Mouse (Mus musculus): Measurements from ENCODE around the gene Mrps23. TPM values are rescaled to one million over a fixed set of nuclear protein-coding genes. Genes with fewer than 3 reads are reported as not detected.

The Mrps23 gene
- polyA plus RNA-seq, 1 experiment, result 74.9 TPM

DNA sequence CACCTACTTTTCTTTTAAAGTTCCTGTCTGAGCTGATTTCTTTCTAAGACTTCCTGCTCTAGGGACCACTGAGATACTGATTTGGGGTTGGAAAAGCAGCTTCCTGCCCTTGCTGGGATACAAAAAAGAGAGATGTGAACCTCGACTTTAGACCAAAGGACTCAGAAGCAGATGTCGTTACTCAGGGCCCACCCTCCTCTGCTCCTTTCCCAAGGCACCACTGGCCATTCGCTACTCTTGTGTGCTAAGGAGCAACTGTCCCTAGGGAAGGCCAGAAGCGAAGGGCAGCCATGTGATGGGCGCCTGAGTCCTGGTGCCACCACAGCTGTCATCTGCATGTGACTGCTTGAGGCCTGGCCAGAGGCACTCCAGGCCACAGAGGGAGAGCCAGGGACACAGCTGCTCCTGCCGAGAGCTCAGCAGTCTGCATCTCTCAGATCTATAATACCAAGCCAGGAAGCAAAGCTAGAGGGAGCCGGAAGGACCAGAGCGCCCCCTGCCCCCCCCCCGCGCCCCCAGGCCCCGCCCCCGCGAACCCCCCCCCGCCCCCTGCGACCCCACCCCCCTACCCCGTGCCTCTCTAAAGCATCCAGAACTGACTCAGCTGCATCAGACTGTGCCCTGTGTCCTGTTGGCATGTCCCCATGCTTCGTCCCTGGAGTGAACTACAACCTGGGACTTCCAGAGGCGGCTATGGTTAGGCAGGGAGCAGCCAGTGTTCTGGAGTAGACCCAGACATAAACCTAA, 48.8 kb downstream of the Mrps23 start:
- TF ChIP-seq CTCF (IDR thresholded peaks at IDR 0.05; ENCODE audit: borderline replicate concordance, extremely low read depth, insufficient read depth, insufficient read length) (no peak), POLR2A (IDR thresholded peaks at IDR 0.05; ENCODE audit: borderline replicate concordance, extremely low read depth, insufficient read depth, insufficient read length, poor library complexity, severe bottlenecking) (no peak)
- DNase-seq (ENCODE audit: low read depth), result peak; percentile 68

- peak; percentile 27 for DNase-seq (ENCODE audit: low read depth)
- TF ChIP-seq POLR2A (IDR thresholded peaks at IDR 0.05; ENCODE audit: borderline replicate concordance, extremely low read depth, insufficient read depth, insufficient read length, poor library complexity, severe bottlenecking), result no peak
- TF ChIP-seq CTCF (IDR thresholded peaks at IDR 0.05; ENCODE audit: borderline replicate concordance, extremely low read depth, insufficient read depth, insufficient read length), result no peak
These were observed 49.5 kb downstream of the Mrps23 start for GRCm38 (mm10) chr11:88253514-88254167.

DNA sequence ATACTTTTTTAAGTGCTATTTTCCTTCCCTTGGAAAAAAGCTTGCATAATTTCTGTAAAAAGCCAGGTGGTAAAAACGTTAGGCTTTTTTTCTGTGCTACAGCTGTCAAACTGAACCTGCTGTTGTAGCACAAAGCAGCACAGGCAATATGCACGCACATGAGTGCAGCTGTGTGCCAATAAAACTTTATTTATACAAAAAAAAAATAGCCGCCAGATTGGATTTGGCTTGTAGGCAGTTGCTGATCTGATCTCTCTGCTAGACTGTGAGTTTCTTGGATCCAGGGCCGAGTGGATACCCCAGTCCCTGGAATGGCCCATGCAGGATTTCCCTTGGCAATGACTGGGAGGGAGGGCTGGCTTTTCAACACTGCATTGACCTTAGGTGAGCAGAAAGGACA, 53.5 kb downstream of the Mrps23 start:
- TF ChIP-seq POLR2A (IDR thresholded peaks at IDR 0.05; ENCODE audit: borderline replicate concordance, extremely low read depth, insufficient read depth, insufficient read length, poor library complexity, severe bottlenecking) (no peak), CTCF (IDR thresholded peaks at IDR 0.05; ENCODE audit: borderline replicate concordance, extremely low read depth, insufficient read depth, insufficient read length) (no peak)
- no peak for DNase-seq (ENCODE audit: low read depth)

DNA sequence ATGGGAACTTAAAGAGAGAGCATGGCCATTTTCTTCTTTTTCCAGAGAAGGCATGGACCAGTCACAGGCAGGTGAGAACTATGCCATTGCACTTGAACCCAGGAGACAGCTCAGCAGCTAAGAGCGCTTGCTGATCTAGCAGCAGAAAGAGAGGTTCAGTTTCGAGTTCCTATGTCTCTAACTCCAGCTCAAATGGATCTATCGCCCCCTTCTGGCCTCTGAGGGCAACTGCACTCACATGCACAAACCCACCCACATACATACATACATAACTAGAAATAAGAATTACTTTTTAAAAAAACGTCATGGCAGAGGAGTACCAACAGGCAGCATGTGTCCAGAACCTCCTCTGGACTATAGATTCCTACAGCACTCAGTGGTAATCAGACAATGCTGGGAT, 54.0 kb downstream of the Mrps23 start:
- TF ChIP-seq CTCF (IDR thresholded peaks at IDR 0.05; ENCODE audit: borderline replicate concordance, extremely low read depth, insufficient read depth, insufficient read length) (peak; percentile 28; the same call in 1 of the 2 replicates), POLR2A (IDR thresholded peaks at IDR 0.05; ENCODE audit: borderline replicate concordance, extremely low read depth, insufficient read depth, insufficient read length, poor library complexity, severe bottlenecking) (no peak)
- DNase-seq (ENCODE audit: low read depth), result no peak

GRCm38 (mm10) chr11:88260463-88260862, 56.3 kb downstream of the Mrps23 start:
- no peak for DNase-seq (ENCODE audit: low read depth)
- TF ChIP-seq CTCF (IDR thresholded peaks at IDR 0.05; ENCODE audit: borderline replicate concordance, extremely low read depth, insufficient read depth, insufficient read length) (no peak), POLR2A (IDR thresholded peaks at IDR 0.05; ENCODE audit: borderline replicate concordance, extremely low read depth, insufficient read depth, insufficient read length, poor library complexity, severe bottlenecking) (no peak)

Other genes with a start within 250 kb of the Mrps23 start
- 227 and 321 TPM in 2 replicates for gene Dynll2, start 216.9 kb upstream of the Mrps23 start, polyA plus RNA-seq (2012; rRNA removed)
- 456 and 624 TPM in 2 replicates for gene Srsf1, start 157.0 kb upstream of the Mrps23 start, polyA plus RNA-seq (2012; rRNA removed)
- 45.0 and 58.4 TPM in 2 replicates for gene Vezf1, start 136.1 kb upstream of the Mrps23 start, polyA plus RNA-seq (2012; rRNA removed)
- gene Cuedc1, start 106.3 kb upstream of the Mrps23 start, polyA plus RNA-seq (2012; rRNA removed), result 33.1 and 53.2 TPM in 2 replicates
- 0.20 and 0.30 TPM in 2 replicates for gene Ccdc182, start 89.7 kb downstream of the Mrps23 start, polyA plus RNA-seq (2012; rRNA removed)

Measured in brain, embryonic 14.5 days (tissue).